Comparison of ENCODE assay signal across 12 mouse cellular contexts in the genomic region with DNA sequence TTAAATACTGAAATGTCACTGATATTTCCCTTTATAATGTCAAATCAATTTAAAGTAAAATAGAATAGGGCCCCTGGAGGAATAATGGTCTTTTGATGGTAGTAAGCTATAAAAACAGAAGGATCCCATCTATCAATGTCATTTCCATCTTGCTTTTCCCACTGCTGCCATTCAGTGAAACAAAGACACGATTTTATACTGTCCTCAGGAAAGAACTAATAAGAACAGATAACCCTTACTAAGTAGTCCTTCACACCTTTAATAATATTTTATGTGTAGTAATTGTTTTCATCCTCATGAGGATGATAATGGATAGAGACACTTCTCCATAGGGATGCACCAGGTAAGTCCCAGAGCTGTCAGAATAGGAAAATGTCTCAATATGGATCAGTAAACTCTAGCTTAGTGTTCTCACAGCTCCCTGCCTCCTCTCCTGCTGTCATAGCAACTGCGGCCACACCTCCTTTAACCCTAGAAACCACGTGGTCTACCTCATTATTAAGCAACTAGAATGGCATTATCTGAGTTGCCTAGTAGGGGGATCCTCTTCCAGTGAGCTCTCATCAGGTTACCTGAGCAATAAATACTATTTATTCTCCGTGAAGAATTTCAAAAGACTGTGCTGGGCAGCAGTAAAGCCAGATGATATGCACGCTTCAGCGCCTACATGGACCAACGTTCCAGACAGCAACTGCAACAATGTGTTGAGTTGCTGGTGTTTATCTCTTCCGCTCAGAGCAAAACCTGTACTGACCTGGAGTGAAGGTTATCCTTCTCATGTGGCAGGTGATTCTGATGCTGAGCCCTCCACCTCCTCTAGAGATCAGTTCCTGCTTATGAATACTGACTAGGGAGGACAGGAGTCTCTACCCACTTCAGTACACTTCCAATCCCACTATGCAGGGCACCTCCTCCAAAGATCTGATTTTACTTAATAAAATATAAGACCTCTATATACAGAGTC.
DNase-seq lines count a peak whose midpoint lies in the region; ATAC-seq lines count a peak whose summit lies in the region.
"Had no signal": no experiment of that assay in that cellular context is flagged by ENCODE, and none has a peak within 500 bp of the region (broad histone marks: within the 10 kb centered on the region; RNA-seq: fewer than 3 reads in every experiment).

No protein-coding gene starts in this region.

- H3K4me3 ChIP-seq in neural tube, embryonic 11.5 days (ENCODE audit: low read depth, low read length): no peak overlapping the region
- H3K4me3 ChIP-seq in midbrain, embryonic 13.5 days (replicated peaks): no peak overlapping the region
- H3K4me3 ChIP-seq: megakaryocyte, embryonic 14.5 days had no signal

- no peak overlapping the region for H3K9ac ChIP-seq in neural tube, embryonic 11.5 days (ENCODE audit: low read length)
- no peak overlapping the region for H3K9ac ChIP-seq in midbrain, embryonic 13.5 days (replicated peaks)

- no peak overlapping the region for H3K4me2 ChIP-seq in neural tube, embryonic 11.5 days (ENCODE audit: low read depth)
- no peak overlapping the region for H3K4me2 ChIP-seq in midbrain, embryonic 13.5 days (replicated peaks)

- H3K4me1 ChIP-seq in neural tube, embryonic 11.5 days (ENCODE audit: control insufficient read depth, insufficient read depth, low read length): no peaks in the 10 kb centered on the region
- peaks cover 9% of the 10 kb centered on the region for H3K4me1 ChIP-seq in midbrain, embryonic 13.5 days (replicated peaks)

- no peak overlapping the region for H3K27ac ChIP-seq in neural tube, embryonic 11.5 days (ENCODE audit: low read depth, low read length)
- 0 out of 2 replicates have a peak overlapping the region, but pooled peaks have one; percentile 11 for H3K27ac ChIP-seq in midbrain, embryonic 13.5 days

- ATAC-seq in neural tube, embryonic 11.5 days (ENCODE audit: insufficient read depth, low FRiP score, low TSS enrichment): peak; percentile 50
- peak; percentile 30; the same call in 1 of the 2 replicates for ATAC-seq in granulocyte monocyte progenitor cell, adult 5-6 weeks (replicated peaks; ENCODE audit: poor library complexity, severe bottlenecking)
- peak; percentile 85 for ATAC-seq in midbrain, embryonic 13.5 days

- H3K36me3 ChIP-seq in neural tube, embryonic 11.5 days (ENCODE audit: control insufficient read depth, insufficient read depth, low read length): no peaks in the 10 kb centered on the region
- no peaks in the 10 kb centered on the region for H3K36me3 ChIP-seq in midbrain, embryonic 13.5 days

- H3K27me3 ChIP-seq in neural tube, embryonic 11.5 days (ENCODE audit: control insufficient read depth, insufficient read depth, low read length): no peaks in the 10 kb centered on the region
- H3K27me3 ChIP-seq in midbrain, embryonic 13.5 days: no peaks in the 10 kb centered on the region
- H3K27me3 ChIP-seq: megakaryocyte, embryonic 14.5 days had no signal

- peak; percentile 27 for DNase-seq in neural tube, embryonic 11.5 days (ENCODE audit: low spot score)
- DNase-seq in neural tube, embryonic 10.5 days (ENCODE audit: extremely low spot score, low spot score): no peak
- no peak for DNase-seq in T-cell, adult 2 months (ENCODE audit: low spot score)
- DNase-seq in left cerebral cortex, adult 18-20 months (ENCODE audit: low spot score in 2 of 2): no peak
- DNase-seq in frontal cortex, postnatal 10 days (ENCODE audit: low spot score in 2 of 2): no peak
- DNase-seq: adrenal gland, postnatal 36 days; cerebellum, adult 9-11 months; gastrocnemius, postnatal 14 days; kidney, adult 11 months had no signal

- H3K9me3 ChIP-seq in neural tube, embryonic 11.5 days (ENCODE audit: control insufficient read depth, low read length): no peaks in the 10 kb centered on the region
- H3K9me3 ChIP-seq in midbrain, embryonic 13.5 days: no peaks in the 10 kb centered on the region
- H3K9me3 ChIP-seq: megakaryocyte, embryonic 14.5 days had no signal

- WGBS in neural tube, embryonic 11.5 days: 46% methylated on average over 8 of the region's 8 CpGs
- 39% methylated on average over 8 of the region's 8 CpGs for WGBS in midbrain, embryonic 13.5 days

Comparison
In these comparisons a context has a peak if more than half of its experiments do, and no peak if none do; other contexts are left out.
1. ATAC-seq: peak in every context shown above with its lines; median percentile 85 in midbrain, embryonic 13.5 days; 50 in neural tube, embryonic 11.5 days; 30 in granulocyte monocyte progenitor cell, adult 5-6 weeks.